Mouse (Mus musculus): Measurements from ENCODE around the gene Sirt2.

- TF ChIP-seq ETS1 (conservative IDR thresholded peaks at IDR 0.05; ENCODE audit: low read depth, low read length) (no peak), USF2 (conservative IDR thresholded peaks at IDR 0.05; ENCODE audit: low read depth, low read length) (no peak), CTCF (conservative IDR thresholded peaks at IDR 0.05 in 1 of 2, IDR thresholded peaks at IDR 0.05 in 1 of 2; ENCODE audit: low read depth in 2 of 2, low read length in 2 of 2) (no peak), MYC (IDR thresholded peaks at IDR 0.05; ENCODE audit: low read depth, low read length) (no peak), BHLHE40 (IDR thresholded peaks at IDR 0.05; ENCODE audit: low read depth, low read length) (no peak), MXI1 (IDR thresholded peaks at IDR 0.05; ENCODE audit: low read depth, low read length) (no peak), SMC3 (IDR thresholded peaks at IDR 0.05; ENCODE audit: low read depth, low read length) (no peak), POLR2A (IDR thresholded peaks at IDR 0.05; ENCODE audit: low read depth, low read length) (no peak), EP300 (IDR thresholded peaks at IDR 0.05; ENCODE audit: low read length) (no peak), NRF1 (IDR thresholded peaks at IDR 0.05; ENCODE audit: low read depth, low read length) (no peak), ZNF384 (IDR thresholded peaks at IDR 0.05; ENCODE audit: low read depth, low read length) (no peak), ZC3H11A (IDR thresholded peaks at IDR 0.05; ENCODE audit: low read depth, low read length) (no peak), JUND (conservative IDR thresholded peaks at IDR 0.05; ENCODE audit: low read depth, low read length) (no peak), PAX5 (IDR thresholded peaks at IDR 0.05; ENCODE audit: low read length) (no peak)
These were observed 34.0 kb upstream of the Sirt2 start for GRCm38 (mm10) chr7:28732341-28733142.
